Mouse (Mus musculus) forebrain, postnatal 0 days (tissue): ENCODE data around the gene Vax1. TPM values are rescaled to one million over a fixed set of nuclear protein-coding genes. Genes with fewer than 3 reads are reported as not detected.

Experiments
- ATAC-seq: fragments of 200-750 bp; cut with Nextera tagmentation; 2 replicates; pipeline ENCODE4 v1.8.0; 2017; ENCODE audit warnings: mild to moderate bottlenecking, moderate library complexity
- DNase-seq: peaks from one replicate; pipeline ENCODE4 v3.0.0-alpha.2; 2015
- H3K27ac ChIP-seq: fragments of 300-500 bp; sonication (generic); 2 replicates; pipeline ENCODE4 v1.5.1; 2014; ENCODE audit warnings: low read depth, mild to moderate bottlenecking, antibody characterized with exemption, low read length, moderate library complexity, mixed read lengths
- H3K27me3 ChIP-seq: fragments of 300-500 bp; sonication (generic); 2 replicates; pipeline ENCODE4 v1.6.1; 2014; ENCODE audit warnings: mild to moderate bottlenecking, low read length, mixed read lengths; ENCODE audit not compliant: insufficient read depth
- H3K36me3 ChIP-seq: fragments of 300-500 bp; sonication (generic); 2 replicates; pipeline ENCODE4 v1.6.1; 2014; ENCODE audit warnings: mild to moderate bottlenecking, moderate library complexity; ENCODE audit not compliant: insufficient read depth
- H3K4me1 ChIP-seq: fragments of 300-500 bp; sonication (generic); 2 replicates; pipeline ENCODE4 v1.6.1; 2014; ENCODE audit warnings: antibody characterized with exemption; ENCODE audit not compliant: insufficient read depth
- H3K4me2 ChIP-seq: fragments of 300-500 bp; sonication (generic); 2 replicates; pipeline ENCODE4 v1.6.1; 2014; ENCODE audit warnings: low read depth, mild to moderate bottlenecking, moderate library complexity
- H3K4me3 ChIP-seq: fragments of 300-500 bp; sonication (generic); 2 replicates; pipeline ENCODE4 v1.5.1; 2014; ENCODE audit warnings: low read depth, low read length, mixed read lengths
- H3K9ac ChIP-seq: fragments of 300-500 bp; sonication (generic); 2 replicates; pipeline ENCODE4 v1.6.1; 2014; ENCODE audit warnings: mild to moderate bottlenecking
- H3K9me3 ChIP-seq: fragments of 300-500 bp; sonication (generic); 2 replicates; pipeline ENCODE4 v1.6.1; 2016; ENCODE audit warnings: low read length
- CTCF ChIP-seq: sonication (generic); IDR thresholded peaks from 2 replicates; pipeline ENCODE4 v1.5.1; 2016; ENCODE audit warnings: antibody characterized with exemption, control low read depth, low read depth
- WGBS: fragments of 180-500 bp; shearing (Covaris S2); extraction: QIAGEN DNeasy Blood & Tissue Kit; methylation state at CpG from one replicate; pipeline ENCODE4 v1.1.7; 2014; 5-methylcytosine and 5-hydroxymethylcytosine counted together
- polyA plus RNA-seq: library from polyadenylated mRNA; unstranded; fragments of >200 nt; fragmentation: Nextera tagmentation; extraction: Ambion mirVana; gene quantifications from 2 replicates; pipeline ENCODE4 v1.2.1, GENCODE M21; 2015
- total RNA-seq: library from RNA; depleted of rRNA; stranded (reverse); fragments of >200 nt; gene quantifications from 2 replicates; pipeline ENCODE4 v1.2.3, GENCODE M21; 2014

The Vax1 gene
- total and polyA plus RNA-seq, 2 experiments from 2014 or later, result 3.2 to 7.2 TPM

- no peak overlapping the region for H3K27ac ChIP-seq
- peaks cover 21% of the 10 kb centered on the region for H3K27me3 ChIP-seq
- H3K9ac ChIP-seq, result no peak overlapping the region
- 39% methylated on average over 3 of the region's 3 CpGs for WGBS
- no peaks in the 10 kb centered on the region for H3K9me3 ChIP-seq
- H3K4me1 ChIP-seq, result no peaks in the 10 kb centered on the region
- ATAC-seq (no peak), DNase-seq (no peak)
- H3K4me3 ChIP-seq, result no peak overlapping the region
- no peak overlapping the region for H3K4me2 ChIP-seq
- no peak for TF ChIP-seq CTCF
- H3K36me3 ChIP-seq, result no peaks in the 10 kb centered on the region
Observed at GRCm38 (mm10) chr19:59184000-59184399, 14.1 kb upstream of the Vax1 start.

GRCm38 (mm10) chr19:59173341-59174015 lies 3.6 kb upstream of the Vax1 start:
- Histone ChIP-seq H3K27ac (no peak overlapping the region), H3K36me3 (no peaks in the 10 kb centered on the region), H3K4me1 (no peaks in the 10 kb centered on the region), H3K9ac (no peak overlapping the region), H3K9me3 (no peaks in the 10 kb centered on the region), H3K4me3 (no peak overlapping the region), H3K4me2 (no peak overlapping the region), H3K27me3 (peaks cover 41% of the 10 kb centered on the region)
- 16% methylated on average over 6 of the region's 6 CpGs for WGBS
- DNase-seq (no peak), ATAC-seq (no peak)
- TF ChIP-seq CTCF, result no peak

- ATAC-seq (no peak), DNase-seq (peak; percentile 27)
- Histone ChIP-seq H3K4me3 (no peak overlapping the region), H3K27me3 (peaks cover 39% of the 10 kb centered on the region), H3K27ac (no peak overlapping the region), H3K9me3 (no peaks in the 10 kb centered on the region), H3K4me1 (no peaks in the 10 kb centered on the region), H3K4me2 (no peak overlapping the region), H3K36me3 (no peaks in the 10 kb centered on the region), H3K9ac (no peak overlapping the region)
- TF ChIP-seq CTCF, result no peak
- WGBS, result 11% methylated on average over 3 of the region's 3 CpGs
Observed at GRCm38 (mm10) chr19:59172781-59173180, 2.9 kb upstream of the Vax1 start.

GRCm38 (mm10) chr19:59171871-59172245 lies 2.0 kb upstream of the Vax1 start:
- H3K4me3 ChIP-seq, result peak overlapping the region; percentile 39
- DNase-seq (peak; percentile 32), ATAC-seq (no peak)
- H3K4me1 ChIP-seq, result no peaks in the 10 kb centered on the region
- no peak for TF ChIP-seq CTCF
- 6% methylated on average over 19 of the region's 19 CpGs for WGBS
- peak overlapping the region; percentile 49 for H3K4me2 ChIP-seq
- no peaks in the 10 kb centered on the region for H3K36me3 ChIP-seq
- H3K9ac ChIP-seq, result no peak overlapping the region
- no peak overlapping the region for H3K27ac ChIP-seq
- no peaks in the 10 kb centered on the region for H3K9me3 ChIP-seq
- H3K27me3 ChIP-seq, result peaks cover 39% of the 10 kb centered on the region

GRCm38 (mm10) chr19:59171151-59171870 lies 1.5 kb upstream of the Vax1 start:
- H3K36me3 ChIP-seq, result no peaks in the 10 kb centered on the region
- DNase-seq (peak; percentile 49), ATAC-seq (peak; percentile 59)
- H3K4me1 ChIP-seq, result no peaks in the 10 kb centered on the region
- 1% methylated on average over 32 of the region's 38 CpGs for WGBS
- no peak overlapping the region for H3K9ac ChIP-seq
- TF ChIP-seq CTCF, result no peak
- H3K4me2 ChIP-seq, result peak overlapping the region; percentile 49
- no peaks in the 10 kb centered on the region for H3K9me3 ChIP-seq
- H3K4me3 ChIP-seq, result peak overlapping the region; percentile 39
- H3K27ac ChIP-seq, result no peak overlapping the region
- H3K27me3 ChIP-seq, result peaks cover 42% of the 10 kb centered on the region

- H3K4me1 ChIP-seq, result no peaks in the 10 kb centered on the region
- H3K36me3 ChIP-seq, result no peaks in the 10 kb centered on the region
- 0 out of 2 replicates have a peak, but pooled peaks have one; percentile 12 for ATAC-seq
- no peaks in the 10 kb centered on the region for H3K9me3 ChIP-seq
- H3K27me3 ChIP-seq, result peaks cover 41% of the 10 kb centered on the region
- no peak overlapping the region for H3K9ac ChIP-seq
- under 1% methylated on average over 6 of the region's 6 CpGs for WGBS
- no peak overlapping the region for H3K27ac ChIP-seq
- H3K4me3 ChIP-seq, result peak overlapping the region; percentile 39
- TF ChIP-seq CTCF, result no peak
- H3K4me2 ChIP-seq, result peak overlapping the region; percentile 49
- no peak for DNase-seq
Observed at GRCm38 (mm10) chr19:59170766-59171095, 875 bp upstream of the Vax1 start.
